Mouse (Mus musculus) 416B (cell line): ENCODE data around the gene Cacna1d.

Experiments used
- DNase-seq: peaks from one replicate; pipeline ENCODE4 v3.0.0; 2011; ENCODE audit warnings: low read depth

The Cacna1d gene

DNA sequence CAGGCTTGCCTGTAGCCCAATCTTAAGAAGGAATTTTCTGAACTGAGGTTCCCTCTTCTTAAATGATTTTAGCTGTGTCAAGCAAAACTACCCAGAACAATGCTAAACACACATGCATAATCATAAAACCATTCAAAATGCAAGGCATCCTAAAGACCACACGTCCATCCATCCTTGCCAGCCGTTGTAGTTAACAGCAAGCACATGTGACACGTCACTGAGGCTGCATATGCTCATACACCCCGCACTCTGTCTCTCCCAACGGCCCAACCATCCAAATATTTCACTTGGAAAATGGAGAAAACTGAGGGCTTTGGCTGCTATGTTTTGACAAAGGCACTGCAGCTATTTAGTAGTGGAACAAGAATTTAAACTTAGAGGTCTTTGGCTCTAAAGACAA, 220.9 kb downstream of the Cacna1d start:
- no peak for DNase-seq

DNA sequence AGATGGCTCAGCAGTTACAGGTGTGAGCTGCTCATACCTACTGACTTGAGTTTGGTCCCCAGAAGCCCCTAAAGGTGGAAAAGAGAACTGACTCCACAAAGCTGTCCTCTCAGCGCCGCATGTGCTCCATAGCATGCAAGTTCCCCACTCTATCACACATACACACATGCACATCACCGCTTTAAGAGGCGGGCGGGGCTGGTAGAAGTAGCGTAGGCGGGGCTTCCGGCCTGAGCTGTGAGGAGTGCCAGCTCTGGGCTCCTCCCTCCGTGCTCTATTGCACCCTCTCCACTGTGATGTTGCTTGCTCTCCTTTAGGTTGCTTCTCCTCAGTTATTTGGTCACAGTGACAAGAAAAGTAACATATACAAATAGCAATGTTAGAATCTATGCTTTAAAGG, 225.5 kb downstream of the Cacna1d start:
- no peak for DNase-seq

DNA sequence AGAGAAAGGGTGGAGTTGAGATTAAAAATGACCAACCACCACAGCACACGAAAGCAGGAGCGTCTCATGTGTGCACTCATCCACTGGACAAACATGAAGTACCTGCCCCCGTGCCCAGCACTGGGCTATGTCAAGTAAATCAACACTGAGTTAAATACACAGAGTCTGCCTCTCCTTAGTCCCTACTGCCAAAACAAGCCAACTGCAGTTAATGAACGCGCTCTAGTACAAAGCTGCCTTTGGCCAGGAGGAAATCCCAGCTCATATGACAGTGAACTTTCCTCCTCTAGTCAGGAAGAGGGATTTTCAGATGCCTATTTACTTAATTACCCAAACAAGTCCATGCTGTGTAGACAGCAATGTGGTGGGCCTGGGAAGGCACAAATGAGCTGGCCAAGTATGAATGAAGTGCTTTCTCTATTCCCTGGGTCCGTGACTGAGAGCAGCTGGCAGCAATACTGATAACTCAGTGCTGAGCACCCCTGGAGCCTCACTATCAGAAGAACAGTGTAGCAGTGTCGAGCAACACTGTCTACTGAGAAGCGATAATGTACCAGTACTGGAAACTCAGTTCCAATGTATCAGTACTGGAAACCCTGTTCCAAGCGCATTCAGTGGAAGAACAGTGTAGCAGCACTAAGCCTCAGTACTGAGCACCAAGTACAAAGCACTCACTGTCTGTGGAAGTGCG, 229.5 kb downstream of the Cacna1d start:
- no peak for DNase-seq

DNA sequence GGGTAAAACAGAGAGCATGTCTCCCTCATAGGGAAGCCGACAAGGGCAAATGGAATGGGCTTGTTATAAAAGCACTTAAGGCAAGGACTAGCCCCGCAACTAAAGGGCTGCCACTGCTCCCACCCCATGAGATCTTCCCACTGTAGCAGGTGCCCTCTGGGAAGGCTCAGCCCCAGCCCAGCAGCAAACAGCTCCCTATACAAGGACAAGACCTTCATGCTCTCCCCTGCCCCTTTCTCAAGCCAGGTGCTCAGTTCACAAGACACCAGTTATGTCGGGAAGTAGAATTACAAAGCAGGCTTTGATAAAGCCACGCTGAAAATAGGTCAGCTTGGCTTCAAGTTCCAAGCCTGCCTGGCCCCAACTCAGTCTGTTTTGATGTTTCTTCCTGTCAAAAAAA, 233.6 kb downstream of the Cacna1d start:
- no peak for DNase-seq

DNA sequence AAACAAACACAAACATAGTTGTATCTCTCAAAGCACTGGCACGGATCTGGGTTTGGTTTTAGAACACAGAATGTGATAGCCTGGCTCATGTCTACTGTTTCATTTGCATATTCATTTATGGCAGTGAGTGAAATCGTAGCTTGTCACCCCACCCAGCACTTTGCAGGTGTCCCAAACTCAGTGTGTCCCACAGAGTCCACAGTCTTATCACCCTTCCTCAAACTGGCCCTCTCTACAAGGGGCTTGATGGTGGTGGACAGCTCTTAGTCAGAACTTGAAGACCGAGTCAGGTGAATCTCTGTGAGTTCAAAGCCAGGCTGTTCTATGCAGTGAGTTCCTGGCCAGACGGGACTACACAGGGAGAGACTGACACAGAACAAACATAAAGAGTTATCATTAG, 234.8 kb downstream of the Cacna1d start:
- DNase-seq, result no peak

DNA sequence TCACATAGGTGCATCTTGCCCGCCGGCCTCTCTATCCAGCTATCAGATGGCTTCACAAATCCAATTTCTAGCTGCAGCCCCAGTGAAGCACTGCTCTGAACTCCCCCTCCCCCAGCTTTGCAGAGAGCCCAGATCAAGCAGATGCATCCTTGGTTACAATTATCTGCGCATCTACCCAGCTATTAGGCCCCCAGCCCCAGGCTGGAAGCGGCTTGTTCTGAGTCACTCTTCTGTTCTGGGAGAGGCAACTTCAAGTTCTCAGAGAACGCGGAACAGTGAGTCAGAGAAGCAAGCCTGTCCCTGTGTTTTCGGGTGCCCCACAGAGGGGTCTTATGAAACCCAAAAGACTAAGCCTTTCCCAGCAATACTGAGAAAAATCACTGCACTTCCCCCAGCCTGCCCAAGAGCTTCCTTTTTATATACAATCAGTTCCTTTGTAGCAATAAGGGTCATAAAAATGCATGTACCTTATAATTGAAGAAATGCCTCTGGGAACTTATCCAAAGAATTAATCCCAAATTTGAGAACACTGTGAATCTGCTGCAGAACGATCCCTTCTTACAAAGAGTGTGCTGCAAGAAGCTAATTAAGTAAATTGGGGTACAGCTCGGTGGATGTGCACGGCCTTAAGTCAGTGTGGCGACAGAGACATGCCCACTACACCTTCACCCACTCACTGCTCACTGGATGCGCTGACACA, 235.4 kb downstream of the Cacna1d start:
- no peak for DNase-seq

DNA sequence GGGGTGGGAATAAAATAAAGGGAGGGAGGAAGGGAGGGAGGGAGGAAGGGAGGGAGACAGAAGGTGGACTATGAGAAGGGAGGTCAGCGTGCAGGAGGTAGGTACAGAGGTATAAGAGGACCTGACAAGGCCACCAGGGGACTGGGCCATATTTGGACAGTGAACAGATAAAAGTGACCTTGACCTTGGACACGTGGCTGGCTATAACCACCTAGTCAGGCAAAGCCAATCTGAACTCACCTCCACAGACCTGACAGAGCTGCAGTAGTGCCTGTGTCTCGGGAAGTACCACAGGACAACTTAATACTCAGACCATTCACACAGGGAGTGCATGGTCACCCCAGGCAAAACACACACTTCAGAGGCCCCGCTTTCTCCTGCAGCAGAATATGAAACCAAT, 236.5 kb downstream of the Cacna1d start:
- DNase-seq, result no peak

DNA sequence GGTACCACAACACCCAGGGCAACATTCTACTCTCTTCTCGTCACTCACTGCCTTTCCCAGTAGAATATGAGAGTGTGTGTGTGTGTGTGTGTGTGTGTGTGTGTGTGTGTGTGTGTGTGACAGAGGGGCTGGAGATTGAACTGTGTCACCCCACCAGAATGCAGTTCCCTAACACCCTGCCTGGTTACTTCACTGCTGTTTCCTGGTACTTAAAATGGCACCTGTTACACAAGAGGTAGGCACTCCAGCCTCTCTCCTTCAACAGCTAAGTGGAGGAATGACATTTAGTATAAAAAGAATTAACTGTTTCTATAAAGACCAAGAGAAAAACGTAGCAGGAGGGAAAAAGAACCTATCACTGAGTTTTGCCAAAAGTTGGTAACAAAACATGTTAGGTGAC, 238.4 kb downstream of the Cacna1d start:
- DNase-seq, result no peak

DNA sequence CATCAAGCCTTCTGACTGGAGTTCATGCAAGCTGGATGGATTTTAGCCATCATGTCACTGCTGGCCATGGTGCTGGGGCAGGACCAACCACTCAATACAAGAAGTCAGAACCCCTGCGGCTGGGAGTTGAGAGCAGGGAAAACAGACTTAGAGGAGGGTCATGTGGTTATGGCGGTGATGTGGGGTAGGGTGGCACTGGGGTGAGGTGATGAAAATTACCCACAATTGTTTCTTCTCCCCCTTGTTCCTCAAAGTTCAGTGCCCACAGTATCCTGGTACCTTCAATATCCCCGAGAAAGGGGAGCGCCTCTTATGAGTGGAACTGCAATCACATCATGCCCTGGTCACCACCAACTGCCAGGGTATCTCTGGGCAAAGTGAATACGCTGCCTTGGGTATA, 239.9 kb downstream of the Cacna1d start:
- DNase-seq, result no peak

DNA sequence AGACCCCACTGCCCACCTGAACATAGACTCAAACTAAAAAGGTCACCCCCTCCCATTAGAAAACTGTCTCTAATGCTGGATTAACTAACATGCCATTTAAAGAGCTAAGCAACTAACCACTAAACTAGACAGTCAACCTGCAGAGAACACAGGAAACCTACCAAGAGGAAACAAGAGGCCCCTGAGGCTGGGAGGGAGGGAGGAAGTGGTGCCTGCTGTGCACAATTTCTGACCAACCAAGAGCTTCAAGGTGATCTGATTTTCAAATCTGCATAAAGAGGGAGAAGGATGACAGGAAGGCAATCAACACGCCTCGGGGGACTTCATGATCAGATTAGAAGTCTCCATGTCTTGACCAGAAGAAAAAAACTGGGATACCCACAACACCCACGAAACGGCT, 241.7 kb downstream of the Cacna1d start:
- DNase-seq, result peak; percentile 3

DNA sequence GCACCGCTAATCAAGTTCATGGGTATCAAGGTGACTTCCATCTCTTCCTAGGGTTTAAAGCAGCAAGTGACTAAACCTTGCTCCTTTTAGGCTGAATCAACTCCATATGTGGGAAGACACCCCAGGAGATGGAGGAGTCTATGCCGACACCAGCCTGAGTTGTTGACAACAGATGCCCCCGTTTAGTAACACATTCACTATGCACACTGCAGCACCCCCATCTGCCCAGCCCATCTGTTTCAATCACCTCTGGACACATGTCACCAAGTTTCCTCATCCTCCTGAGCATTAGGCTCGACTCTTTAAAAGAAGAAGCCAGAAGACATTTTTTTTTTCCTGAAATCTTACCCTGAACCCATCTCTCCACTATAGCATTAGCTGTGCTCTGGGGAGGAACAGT, 242.4 kb downstream of the Cacna1d start:
- DNase-seq, result no peak

DNA sequence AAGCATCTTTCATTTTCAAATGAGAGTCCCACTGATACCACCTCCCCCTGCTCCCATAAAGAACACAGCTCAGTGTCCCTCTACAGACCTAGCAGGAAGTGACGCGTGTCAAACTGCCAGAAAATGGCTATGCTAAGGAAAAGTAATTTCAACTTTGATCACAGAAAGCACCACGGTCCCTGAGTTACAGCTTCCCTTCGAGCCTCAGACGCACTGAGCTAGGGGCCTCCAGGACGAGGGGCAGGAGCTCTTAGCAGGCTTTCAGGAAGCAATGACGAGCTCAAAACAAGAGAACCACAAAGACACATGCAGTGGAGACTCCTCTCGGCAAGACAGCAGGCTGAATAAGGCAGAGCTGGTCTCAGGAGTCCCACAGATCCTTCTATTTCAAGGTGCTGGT, 243.1 kb downstream of the Cacna1d start:
- DNase-seq, result peak; percentile 4

DNA sequence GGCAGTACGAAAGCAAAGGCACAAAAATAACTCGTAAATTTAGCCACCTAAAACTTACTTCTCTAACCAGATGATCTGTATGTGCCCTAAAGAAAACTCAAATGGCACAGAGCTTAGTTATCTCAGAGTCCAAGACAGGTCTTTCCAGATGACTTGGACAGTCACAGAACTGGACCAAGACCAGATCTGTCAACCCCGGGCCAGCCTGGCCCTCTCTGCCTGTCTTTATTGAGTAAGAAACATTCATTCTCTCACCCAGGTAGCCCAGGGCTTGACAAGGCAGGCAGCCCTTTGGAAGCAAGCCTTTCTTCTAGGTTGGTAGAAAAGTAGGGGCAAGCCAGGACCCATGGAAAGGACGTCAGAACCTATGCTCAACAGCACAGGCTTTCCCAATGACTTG, 243.6 kb downstream of the Cacna1d start:
- no peak for DNase-seq

DNA sequence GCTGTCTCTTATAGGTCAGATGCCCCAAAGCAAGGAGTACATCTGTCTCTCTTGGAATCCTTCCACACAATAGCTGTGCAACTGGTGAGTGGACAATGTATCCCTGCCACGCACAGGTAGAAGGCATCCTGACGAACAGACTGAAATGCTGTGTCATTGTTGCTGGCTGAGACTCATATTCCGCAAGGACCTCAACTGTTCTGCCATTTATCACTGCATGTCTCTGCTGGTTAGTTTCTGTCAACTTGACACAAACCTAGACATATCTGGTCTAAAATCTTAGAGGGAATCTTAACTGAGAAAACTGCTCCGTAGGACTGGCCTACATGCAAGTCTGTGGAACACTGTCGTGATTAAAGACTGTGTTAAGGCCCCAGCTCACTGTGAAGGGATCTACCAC, 246.5 kb downstream of the Cacna1d start:
- no peak for DNase-seq

DNA sequence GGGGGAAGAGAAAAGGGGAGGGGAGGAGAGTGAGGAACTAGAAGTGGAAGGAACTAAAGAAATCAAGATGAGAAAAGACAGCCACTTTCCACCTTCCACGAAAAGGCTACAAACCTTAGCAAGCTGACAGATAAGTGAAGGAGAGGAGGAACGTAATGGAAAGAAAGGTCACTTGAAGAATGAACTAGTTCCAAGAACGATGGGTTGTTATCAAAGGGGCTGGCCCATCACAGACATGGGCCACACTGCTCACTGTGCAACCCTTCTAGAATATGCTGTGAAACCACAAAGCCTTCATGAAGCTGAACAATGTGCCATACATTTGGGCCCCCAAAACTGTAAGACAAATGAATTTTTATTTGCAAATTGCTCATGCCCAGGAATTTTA, 248.4 kb downstream of the Cacna1d start:
- no peak for DNase-seq

DNA sequence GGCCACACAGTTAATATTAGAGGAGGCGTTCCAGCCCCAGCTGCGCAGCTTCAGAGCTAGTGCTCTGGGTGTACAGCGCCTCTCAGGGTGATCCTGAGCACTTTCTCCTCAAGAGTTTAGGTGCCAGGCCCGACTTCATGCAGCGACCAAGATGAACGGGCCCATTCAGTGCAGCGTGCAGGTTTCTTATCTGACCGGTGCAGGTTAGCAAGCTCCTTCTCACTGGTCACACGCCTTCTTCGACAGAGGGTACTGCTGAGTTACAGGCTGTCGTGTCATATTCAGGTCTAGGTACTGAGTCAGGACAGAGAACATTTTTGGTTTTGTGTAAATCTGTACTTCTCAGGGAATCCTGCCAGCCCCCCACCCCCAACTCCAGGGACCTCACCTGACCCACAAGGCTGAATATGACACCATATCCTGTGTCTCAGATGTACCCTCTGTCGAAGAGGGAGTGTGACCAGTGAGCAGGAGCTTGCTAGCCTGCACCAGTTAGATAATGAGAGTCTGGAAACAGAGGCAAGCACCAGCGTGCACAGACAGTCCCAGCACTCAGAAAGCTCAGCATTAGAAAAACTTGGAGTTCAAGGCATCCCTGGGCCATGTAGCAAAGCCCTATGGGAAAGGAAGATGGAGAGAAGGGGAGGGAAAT, 249.0 kb downstream of the Cacna1d start:
- DNase-seq, result no peak

DNA sequence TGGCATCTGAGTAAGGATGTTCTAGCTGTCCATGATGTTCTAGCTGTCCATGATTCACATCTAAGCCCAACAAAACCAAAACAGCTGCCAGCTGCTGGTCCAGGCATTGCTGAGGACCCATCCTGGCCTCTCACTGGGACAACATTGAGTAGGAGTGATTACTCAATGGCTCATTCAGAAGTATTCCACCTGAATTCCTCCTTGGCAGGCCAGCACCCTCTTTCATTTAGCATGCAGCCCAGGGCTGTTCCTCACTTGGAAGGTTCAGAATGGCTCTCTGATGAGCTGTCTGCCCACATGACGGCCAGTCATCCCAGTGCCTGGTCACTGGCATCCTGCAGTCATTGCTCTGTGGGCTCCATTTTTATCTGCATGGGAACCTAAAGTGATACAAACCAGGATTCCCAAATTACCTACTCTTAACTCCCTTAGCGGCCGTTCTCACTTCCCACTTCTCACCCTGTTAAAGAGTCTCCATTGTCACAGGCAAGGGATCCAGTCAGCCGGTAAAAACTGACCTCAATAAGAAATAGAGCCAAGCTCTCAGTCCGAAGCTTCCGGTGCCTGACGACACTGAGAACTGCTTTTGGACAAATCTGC, 250.2 kb downstream of the Cacna1d start:
- no peak for DNase-seq

DNA sequence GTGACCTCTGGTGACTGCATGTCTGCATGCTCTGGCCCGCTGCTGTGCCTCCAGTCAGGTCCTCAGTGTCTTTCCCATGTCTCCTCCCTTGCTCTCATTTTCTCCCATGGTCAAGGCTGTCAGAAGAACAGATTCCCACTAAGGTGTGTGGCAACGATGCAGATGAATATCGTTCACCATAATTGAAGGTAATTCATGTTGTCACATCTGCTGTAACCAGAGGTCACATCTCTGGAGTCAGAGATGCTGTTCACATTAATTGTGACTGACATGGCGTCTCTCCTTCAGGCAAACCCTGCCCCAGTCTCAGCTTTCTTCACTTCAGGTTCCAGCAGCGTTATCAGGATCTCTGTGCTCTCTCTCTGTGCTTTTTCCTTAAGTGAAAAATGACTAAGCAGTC, 252.4 kb downstream of the Cacna1d start:
- no peak for DNase-seq

DNA sequence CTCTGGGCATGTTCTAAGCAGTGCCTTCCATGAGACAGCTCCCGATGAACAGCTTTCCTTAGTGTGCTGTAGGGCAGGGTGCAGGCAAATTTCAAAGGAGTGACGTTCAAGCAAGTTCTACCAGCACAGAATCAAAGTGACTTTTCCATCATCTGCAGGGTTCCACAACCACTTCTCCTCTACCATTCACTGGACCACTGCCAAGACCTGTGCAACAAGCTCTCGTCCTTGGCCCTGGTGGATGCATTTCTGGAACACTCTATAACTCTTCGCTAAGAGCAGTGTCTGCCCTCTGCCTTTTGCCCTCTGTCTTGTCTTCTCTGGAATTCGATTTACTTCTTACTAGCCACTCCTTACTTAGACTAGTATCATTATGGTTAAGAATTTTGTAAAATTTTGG, 266.1 kb downstream of the Cacna1d start:
- no peak for DNase-seq

DNA sequence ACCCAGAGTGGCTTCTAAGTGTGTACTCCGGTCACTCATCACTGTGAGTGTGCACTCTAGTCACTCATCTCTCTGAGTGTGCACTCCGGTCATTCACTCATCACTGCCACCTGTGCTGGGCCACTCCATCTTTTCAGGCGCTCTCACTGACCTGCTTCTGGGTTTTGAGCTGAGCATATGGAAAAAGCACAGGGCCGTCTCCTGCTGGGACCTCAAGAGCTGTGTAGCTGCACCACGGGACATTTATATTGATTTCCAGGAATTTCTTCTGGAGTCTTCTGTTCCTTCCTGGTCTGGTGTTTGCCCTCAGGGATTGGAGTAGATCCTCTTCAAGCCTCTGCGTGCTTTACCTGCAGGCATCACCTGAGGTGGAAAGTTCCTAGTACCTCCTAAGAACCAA, 269.2 kb downstream of the Cacna1d start:
- DNase-seq, result no peak

DNA sequence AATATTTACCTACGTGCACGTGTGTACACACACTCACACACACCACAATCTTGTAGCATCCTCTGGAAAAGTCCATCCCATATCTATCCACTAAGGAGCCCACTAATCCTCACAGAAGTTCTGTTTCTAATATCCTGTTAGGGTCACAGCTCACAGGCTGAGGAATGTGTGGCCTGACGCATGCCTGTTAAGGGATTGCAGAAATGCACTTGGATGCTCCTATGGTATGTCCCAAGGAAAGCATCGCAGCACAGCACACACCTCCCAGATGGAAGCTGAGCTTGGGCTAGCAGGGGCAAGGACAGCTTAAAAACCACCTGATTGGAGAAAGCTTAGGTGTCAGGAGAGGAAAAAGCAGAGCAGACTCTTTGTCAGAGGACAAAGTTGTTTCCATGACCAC, 271.4 kb downstream of the Cacna1d start:
- no peak for DNase-seq

DNA sequence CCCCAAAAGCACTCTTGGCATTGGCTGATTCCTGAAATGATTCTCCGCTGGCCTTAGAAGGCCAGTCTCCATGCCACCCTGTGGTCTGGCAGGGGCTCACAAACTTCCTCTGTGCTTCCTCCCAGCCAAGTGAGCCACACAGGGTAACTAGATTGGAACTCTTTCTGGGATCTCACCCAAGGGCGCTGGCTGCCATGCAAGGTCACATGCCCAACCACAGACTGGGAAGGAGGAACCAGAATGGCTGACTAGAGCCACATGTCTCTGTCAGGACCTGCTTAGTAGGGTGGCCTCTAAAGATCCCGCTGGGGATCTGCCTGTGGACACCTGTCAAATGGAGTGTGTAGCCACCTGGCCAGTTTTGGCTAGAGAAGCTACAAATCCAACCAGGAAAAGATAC, 273.1 kb downstream of the Cacna1d start:
- DNase-seq, result no peak

DNA sequence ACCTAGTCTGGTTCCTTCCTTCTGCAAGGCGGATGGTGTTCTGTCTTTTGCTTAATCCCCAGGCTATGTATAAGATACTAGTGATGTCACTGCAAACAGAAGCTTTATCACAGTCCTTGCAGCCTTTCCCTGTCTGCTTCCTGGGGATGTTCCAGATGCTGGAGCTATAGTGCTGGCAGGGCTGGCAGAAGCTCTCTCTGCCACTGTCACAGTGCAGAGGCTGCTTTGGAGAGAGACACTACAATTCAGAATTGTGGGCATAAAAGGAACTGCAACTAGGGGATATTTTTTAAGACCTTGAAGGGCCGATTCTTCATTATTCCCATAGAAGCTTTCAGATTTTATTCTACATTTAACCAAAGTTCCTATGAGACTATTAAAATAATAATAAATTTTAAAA, 274.1 kb downstream of the Cacna1d start:
- DNase-seq, result no peak
